Mouse (Mus musculus) forelimb bud, embryonic 11.5 days (tissue): ENCODE measurements at regions not wholly inside any gene's neighbourhood (a gene's known extent, or its start where the extent isn't known, plus 50 kb on each side); places are given as distances from the start of the nearest gene placed in this dataset.
A peak's percentile ranks its signal among the peaks of the same experiment; 100 is the strongest.

ENCODE experiments used
- DNase-seq: peaks from one replicate; pipeline ENCODE4 v3.0.0-alpha.2; 2012; ENCODE audit warnings: low read depth, low spot score

GRCm38 (mm10) chr3:131799774-131800173 is 235.2 kb downstream of the Papss1 start:
- DNase-seq: no peak

GRCm38 (mm10) chr3:131801551-131801950 is 237.0 kb downstream of the Papss1 start:
- DNase-seq: no peak

DNA sequence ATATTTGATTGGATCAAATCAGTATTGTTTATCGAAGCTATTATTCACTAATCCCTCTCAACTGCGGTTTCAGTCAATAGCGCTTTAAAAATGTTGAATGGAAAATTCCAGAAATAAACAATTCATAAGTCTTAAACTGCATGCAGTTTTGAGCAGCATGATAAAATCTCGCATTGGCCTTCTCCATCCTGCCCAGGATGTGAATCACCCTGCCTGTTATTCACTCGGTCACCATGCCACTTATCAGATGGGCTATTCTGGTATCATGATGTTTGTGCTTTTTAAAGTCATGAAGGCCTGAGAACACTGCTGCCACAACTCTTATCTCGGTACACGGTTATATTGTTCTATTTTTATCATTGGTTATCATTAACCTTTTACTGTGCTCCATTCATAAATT is 238.3 kb downstream of the Papss1 start:
- no peak for DNase-seq

DNA sequence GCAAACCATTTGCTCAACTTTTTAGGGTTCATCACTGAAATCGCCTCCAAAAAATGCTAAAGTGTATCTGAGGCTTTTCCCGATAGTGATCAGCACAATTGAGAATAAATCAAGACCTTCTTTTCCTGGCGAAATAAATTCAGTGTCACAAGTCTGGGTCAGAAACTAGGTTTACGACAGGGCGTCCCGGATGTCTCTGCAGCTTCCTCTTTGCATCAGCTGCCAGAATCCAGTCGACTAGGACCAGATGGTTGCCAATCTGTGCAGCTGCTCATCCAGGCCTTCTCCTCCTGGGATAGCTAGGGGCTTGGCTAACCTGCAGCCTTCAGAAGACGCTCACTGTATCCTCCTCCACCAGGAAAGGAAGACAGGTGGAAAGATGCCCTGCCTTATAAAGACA is 243.6 kb downstream of the Papss1 start:
- no peak for DNase-seq

GRCm38 (mm10) chr3:131812968-131813367 is 248.4 kb downstream of the Papss1 start:
- DNase-seq: peak; percentile 27

DNA sequence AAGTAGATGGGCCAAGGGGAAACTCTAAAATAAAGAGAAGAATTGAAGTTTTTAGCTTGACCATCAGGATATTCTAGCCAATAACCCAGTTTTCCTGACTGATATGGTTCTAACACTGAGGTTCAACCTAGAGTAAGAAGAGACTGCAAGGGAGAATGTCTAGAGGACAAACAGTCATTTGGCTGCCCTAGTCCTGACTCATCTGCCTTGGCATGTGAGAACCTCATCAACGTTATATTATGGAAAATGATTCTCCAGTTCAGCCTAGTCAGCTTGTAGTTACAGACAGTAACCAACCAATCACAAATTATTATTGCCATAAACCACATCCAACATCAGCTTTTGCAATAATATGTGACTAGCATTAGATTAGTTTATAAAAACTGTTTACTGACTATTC is 254.2 kb downstream of the Papss1 start:
- DNase-seq: no peak

- no peak for DNase-seq
Observed at GRCm38 (mm10) chr3:131857442-131857841, 227.7 kb upstream of the Dkk2 start.

DNA sequence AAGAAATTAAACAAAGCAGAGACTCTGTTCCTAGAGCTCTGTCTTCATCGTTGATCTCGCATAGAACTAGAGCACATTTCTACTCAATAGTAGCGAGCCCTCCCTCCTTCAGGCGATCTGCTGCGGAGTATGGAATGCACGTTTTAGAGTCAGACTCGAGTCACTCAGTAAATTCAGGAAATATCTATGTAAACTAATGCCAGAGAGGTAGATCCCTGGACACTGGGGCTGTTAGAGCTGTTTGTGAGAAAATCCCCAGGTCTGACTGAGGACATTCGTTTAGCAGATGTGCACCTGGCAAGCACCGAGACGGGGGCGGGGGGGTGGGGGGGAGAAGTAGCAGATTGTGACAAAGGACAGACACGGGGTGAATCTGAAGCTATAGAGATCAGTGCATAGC is 226.0 kb upstream of the Dkk2 start:
- no peak for DNase-seq

DNA sequence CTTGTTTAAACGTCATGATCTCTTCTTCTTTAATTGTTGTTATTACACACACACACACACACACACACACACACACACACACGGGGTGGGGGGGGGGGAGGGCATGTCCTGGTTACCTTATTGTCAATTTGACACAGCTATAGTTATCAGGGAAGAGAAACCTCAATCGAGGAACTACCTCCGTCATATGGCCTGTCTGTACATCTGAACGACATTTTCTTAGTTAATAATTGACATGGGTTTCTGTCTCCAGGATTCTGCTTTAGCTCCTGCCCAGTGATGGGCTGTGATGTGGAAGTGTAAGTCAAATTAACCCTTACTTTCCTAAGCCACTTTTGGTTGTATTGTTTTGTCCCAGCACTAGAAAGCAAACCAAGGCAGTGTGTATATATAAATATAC is 220.0 kb upstream of the Dkk2 start:
- no peak for DNase-seq

GRCm38 (mm10) chr3:131867266-131867665 is 217.8 kb upstream of the Dkk2 start:
- no peak for DNase-seq

- DNase-seq: peak; percentile 70
Observed at GRCm38 (mm10) chr3:131868219-131868964, 216.7 kb upstream of the Dkk2 start.

- DNase-seq: no peak
Observed at GRCm38 (mm10) chr3:131869306-131869705, 215.8 kb upstream of the Dkk2 start.

GRCm38 (mm10) chr3:131882667-131883066 is 202.4 kb upstream of the Dkk2 start:
- no peak for DNase-seq

DNA sequence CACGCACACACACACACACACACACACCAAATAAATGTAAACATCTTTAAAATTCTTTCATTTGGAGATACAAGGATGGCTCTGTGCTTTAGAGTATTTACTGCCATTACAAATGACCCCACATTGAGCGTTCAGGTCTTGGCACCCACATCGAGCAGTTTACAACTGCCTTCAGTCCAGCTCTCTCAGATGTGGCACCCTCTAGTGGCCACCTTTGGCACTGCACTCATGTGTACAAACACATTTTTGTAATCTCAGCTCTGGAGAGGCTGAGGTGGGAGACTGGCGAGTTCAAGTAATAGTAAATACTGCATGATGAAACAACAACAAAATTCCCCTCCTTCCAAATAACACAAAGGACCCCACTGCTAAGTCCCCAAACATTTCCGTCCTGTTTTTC is 198.6 kb upstream of the Dkk2 start:
- DNase-seq: peak; percentile 33

GRCm38 (mm10) chr3:131886984-131887383 is 198.1 kb upstream of the Dkk2 start:
- no peak for DNase-seq

DNA sequence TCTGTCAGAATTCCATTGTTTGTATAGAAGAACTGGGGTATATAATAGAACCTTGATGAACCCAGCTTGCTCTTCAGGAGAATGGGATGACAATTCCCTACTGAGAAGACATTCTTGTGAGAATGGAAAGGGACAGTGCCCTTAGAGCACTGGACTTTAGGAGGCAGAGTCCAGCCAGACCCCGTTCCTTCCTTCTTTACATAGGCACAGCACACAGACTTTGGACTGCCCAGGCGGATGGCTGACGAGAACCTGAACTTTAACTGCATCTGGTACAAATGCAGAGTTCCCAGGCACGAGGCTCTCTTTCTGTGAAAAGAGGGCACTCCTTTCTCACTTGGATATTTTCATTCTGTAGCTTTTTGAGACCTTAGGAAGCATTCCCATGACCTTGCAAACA is 197.4 kb upstream of the Dkk2 start:
- no peak for DNase-seq

DNA sequence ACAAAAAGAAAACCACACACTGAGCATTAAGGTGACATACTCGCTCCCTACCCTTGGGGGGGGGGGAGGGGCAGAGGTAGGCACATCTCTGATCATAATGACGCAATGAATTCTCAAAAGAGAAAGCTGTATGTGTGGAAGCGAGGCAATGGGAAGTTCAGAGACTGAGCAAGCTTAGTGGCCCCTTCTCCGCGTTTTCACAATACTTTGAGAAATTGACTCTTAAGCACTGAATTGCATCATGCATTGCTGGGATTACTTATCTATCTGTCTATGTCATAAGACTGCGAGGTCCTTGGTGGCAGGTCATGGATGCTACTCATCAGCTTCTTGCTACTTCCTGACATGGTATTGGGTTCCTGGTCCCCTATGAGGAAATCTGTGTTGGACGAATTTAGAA is 193.2 kb upstream of the Dkk2 start:
- DNase-seq: no peak

DNA sequence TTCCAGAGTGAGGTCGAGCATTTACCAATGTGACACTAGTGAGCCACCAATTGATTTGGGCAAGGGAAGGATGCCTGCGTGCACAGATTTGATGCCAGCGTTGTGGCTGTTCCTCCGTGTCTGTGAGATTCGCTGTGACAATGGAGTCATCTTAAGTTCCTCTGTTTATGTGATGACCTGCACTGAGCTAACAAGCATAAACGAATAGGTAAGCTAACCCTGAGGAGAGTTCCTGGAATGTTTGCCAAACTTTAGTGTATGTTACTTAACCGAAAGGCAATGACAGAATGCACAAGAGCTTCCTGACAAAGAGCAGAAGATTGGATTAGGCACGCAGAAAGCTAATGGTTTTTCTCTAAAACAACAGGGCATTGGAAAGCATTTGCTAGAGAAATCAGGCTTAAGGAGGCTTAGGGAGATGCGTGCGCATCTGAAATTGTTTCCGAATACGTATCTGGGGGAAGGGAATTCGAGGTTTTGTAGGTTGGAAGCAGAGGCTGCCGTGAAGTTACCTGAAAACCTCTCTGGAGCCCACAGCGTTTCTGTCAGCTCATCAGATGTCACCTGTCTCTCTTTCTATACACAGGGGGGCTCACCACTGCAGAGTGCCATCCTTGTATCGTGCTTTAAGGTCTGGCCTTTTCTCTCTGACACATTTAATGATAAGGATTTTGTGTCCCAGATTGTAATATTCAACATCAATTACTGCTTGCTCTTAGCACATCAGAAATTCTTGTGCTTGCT is 191.9 kb upstream of the Dkk2 start:
- no peak for DNase-seq

DNA sequence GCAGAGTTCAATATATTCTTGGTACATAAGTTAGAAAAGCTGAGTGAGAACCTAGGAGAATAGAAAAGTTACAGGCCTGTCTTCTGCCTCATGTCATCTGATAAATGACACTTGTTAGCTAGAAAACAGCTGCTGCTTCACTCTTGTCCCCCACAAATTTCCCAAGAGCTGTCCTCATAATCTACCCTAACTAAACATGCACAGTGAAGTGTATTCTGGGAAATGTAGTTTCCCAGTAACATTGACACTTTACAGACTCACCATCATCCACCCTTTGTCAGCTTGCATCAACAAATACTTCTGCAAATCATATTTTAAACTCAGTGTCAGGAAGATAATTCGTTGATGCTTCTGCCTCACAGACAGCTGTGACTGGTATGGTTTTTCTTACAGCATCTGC is 190.0 kb upstream of the Dkk2 start:
- no peak for DNase-seq

DNA sequence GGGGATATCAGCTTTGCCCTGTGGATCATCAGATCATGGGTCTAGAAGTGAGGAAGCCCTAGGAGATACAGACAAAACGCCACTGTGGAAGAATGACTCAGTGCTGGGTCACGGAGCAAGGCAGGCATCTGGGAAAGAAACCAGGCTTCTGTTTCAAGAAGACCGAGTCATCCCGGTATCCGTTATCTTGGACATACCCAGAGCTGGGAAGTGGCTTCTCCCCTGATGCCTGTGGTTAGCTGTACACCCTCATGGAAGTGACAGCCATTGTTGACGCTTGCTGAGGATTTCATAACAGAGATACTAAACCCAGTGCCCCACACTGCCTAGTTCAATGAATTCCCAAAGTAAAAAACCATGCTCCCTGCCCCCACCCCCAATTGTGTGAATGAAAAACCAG is 171.6 kb upstream of the Dkk2 start:
- no peak for DNase-seq

- DNase-seq: no peak
Observed at GRCm38 (mm10) chr3:131914372-131914771, 170.7 kb upstream of the Dkk2 start.

DNA sequence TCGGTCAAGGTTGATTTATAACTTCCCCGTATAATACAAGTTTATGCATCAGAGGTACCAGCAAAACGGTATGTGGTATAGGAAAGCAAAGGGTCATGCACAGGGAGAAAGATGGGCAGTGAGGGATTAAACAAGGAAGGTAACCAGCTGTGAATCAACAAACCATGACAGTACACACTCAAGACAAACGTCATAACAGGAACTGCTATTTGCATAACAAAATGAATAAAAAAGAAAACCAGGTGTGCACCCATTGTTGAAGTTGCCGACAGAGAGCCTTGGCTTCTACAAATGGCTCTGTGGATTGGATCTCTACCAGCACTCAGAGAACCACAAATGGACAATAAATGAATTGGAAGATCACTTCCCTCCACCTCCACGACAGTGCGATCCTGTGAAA is 170.1 kb upstream of the Dkk2 start:
- no peak for DNase-seq
